Mouse (Mus musculus) liver, embryonic 12.5 days (tissue): ENCODE results near the gene Eef1akmt3. TPM values are rescaled to one million over a fixed set of nuclear protein-coding genes. Genes with fewer than 3 reads are reported as not detected.

Experiments
- ATAC-seq: fragments of 200-750 bp; cut with Nextera tagmentation; 2 replicates; pipeline ENCODE4 v1.8.0; 2017; ENCODE audit warnings: moderate number of reproducible peaks, mild to moderate bottlenecking, moderate library complexity
- H3K27ac ChIP-seq: fragments of 300-500 bp; sonication (generic); 2 replicates; pipeline ENCODE4 v1.5.1; 2016; ENCODE audit warnings: mild to moderate bottlenecking
- H3K27me3 ChIP-seq: fragments of 300-500 bp; sonication (generic); replicated peaks from 2 replicates; pipeline ENCODE4 v1.6.1; 2016; ENCODE audit warnings: mild to moderate bottlenecking, moderate library complexity
- H3K36me3 ChIP-seq: fragments of 300-500 bp; sonication (generic); 2 replicates; pipeline ENCODE4 v1.6.1; 2016; ENCODE audit warnings: mild to moderate bottlenecking, moderate library complexity
- H3K4me1 ChIP-seq: fragments of 300-500 bp; sonication (generic); 2 replicates; pipeline ENCODE4 v1.6.1; 2016
- H3K4me2 ChIP-seq: fragments of 300-500 bp; sonication (generic); 2 replicates; pipeline ENCODE4 v1.6.1; 2016; ENCODE audit warnings: mild to moderate bottlenecking, moderate library complexity
- H3K4me3 ChIP-seq: fragments of 300-500 bp; sonication (generic); 2 replicates; pipeline ENCODE4 v1.5.1; 2016; ENCODE audit warnings: mild to moderate bottlenecking, moderate library complexity
- H3K9ac ChIP-seq: fragments of 300-500 bp; sonication (generic); 2 replicates; pipeline ENCODE4 v1.6.1; 2016; ENCODE audit warnings: mild to moderate bottlenecking, moderate library complexity
- H3K9me3 ChIP-seq: fragments of 300-500 bp; sonication (generic); replicated peaks from 2 replicates; pipeline ENCODE4 v1.6.1; 2016; ENCODE audit warnings: mild to moderate bottlenecking, moderate library complexity
- WGBS: fragments of 180-500 bp; shearing (Covaris S2); methylation state at CpG from one replicate; pipeline ENCODE4 v1.1.7; 2016; ENCODE audit not compliant: insufficient replicate concordance; 5-methylcytosine and 5-hydroxymethylcytosine counted together
- microRNA counts: library from miRNA; unstranded; fragments of <30 nt; microRNA quantifications from one replicate; lab custom pipeline; 2017
- microRNA-seq: library from miRNA; unstranded; fragments of <30 nt; microRNA quantifications from one replicate; pipeline ENCODE4, GENCODE M21; 2017
- polyA plus RNA-seq: library from polyadenylated mRNA; unstranded; fragments of >200 nt; fragmentation: Nextera tagmentation; extraction: Ambion mirVana; gene quantifications from 2 replicates; pipeline ENCODE4 v1.2.1, GENCODE M21; 2016

Gene Eef1akmt3
- polyA plus RNA-seq, 1 experiment from 2014 or later, result 0.13 TPM

- Histone ChIP-seq H3K4me2 (0 out of 2 replicates have a peak overlapping the region, but pooled peaks have one; percentile 0), H3K9ac (no peak overlapping the region)
These were observed 54.8 kb downstream of the Eef1akmt3 start for GRCm38 (mm10) chr10:126986541-126986961.

GRCm38 (mm10) chr10:126985579-126985978, 55.7 kb downstream of the Eef1akmt3 start:
- H3K9ac ChIP-seq, result no peak overlapping the region
- H3K4me2 ChIP-seq, result no peak overlapping the region
- no peaks in the 10 kb centered on the region for H3K27me3 ChIP-seq
- peaks cover 19% of the 10 kb centered on the region; the same call in 1 of the 2 replicates for H3K36me3 ChIP-seq
- H3K9me3 ChIP-seq, result no peaks in the 10 kb centered on the region
- 84% methylated on average over 9 of the region's 9 CpGs for WGBS
- no peak for ATAC-seq
- no peak overlapping the region for H3K4me3 ChIP-seq
- no peak overlapping the region; the same call in 1 of the 2 replicates for H3K27ac ChIP-seq
- peaks cover 94% of the 10 kb centered on the region for H3K4me1 ChIP-seq

More at GRCm38 (mm10) chr10:126986541-126986961, 54.8 kb downstream of the Eef1akmt3 start:
- Histone ChIP-seq H3K9me3 (no peaks in the 10 kb centered on the region), H3K4me1 (peaks cover 90% of the 10 kb centered on the region), H3K36me3 (peaks cover 24% of the 10 kb centered on the region), H3K4me3 (no peak overlapping the region), H3K27me3 (no peaks in the 10 kb centered on the region), H3K27ac (peak overlapping the region; percentile 28; the same call in 1 of the 2 replicates)
- peak; percentile 7; the same call in 1 of the 2 replicates for ATAC-seq
- WGBS, result 72% methylated on average over 4 of the region's 4 CpGs

- no peak overlapping the region; the same call in 1 of the 2 replicates for H3K27ac ChIP-seq
- H3K4me3 ChIP-seq, result no peak overlapping the region
- H3K36me3 ChIP-seq, result peaks cover 19% of the 10 kb centered on the region; the same call in 1 of the 2 replicates
- no peak overlapping the region for H3K9ac ChIP-seq
- no peaks in the 10 kb centered on the region for H3K9me3 ChIP-seq
- ATAC-seq, result no peak
- H3K4me1 ChIP-seq, result peaks cover 94% of the 10 kb centered on the region
- no peaks in the 10 kb centered on the region for H3K27me3 ChIP-seq
- H3K4me2 ChIP-seq, result no peak overlapping the region
- WGBS, result 75% methylated on average over 4 of the region's 4 CpGs
These were observed 56.2 kb downstream of the Eef1akmt3 start for GRCm38 (mm10) chr10:126985127-126985526.

- H3K27ac ChIP-seq, result peak overlapping the region; percentile 18; the same call in 1 of the 2 replicates
- H3K36me3 ChIP-seq, result peaks cover 19% of the 10 kb centered on the region; the same call in 1 of the 2 replicates
- H3K9ac ChIP-seq, result no peak overlapping the region
- H3K9me3 ChIP-seq, result no peaks in the 10 kb centered on the region
- no peak overlapping the region for H3K4me3 ChIP-seq
- ATAC-seq, result no peak
- WGBS, result 68% methylated on average over 5 of the region's 5 CpGs
- no peak overlapping the region for H3K4me2 ChIP-seq
- H3K27me3 ChIP-seq, result no peaks in the 10 kb centered on the region
- H3K4me1 ChIP-seq, result peaks cover 93% of the 10 kb centered on the region
These were observed 56.9 kb downstream of the Eef1akmt3 start for GRCm38 (mm10) chr10:126984189-126985004.

- Histone ChIP-seq H3K4me3 (no peak overlapping the region), H3K9ac (0 out of 2 replicates have a peak overlapping the region, but pooled peaks have one; percentile 15), H3K27me3 (no peaks in the 10 kb centered on the region), H3K9me3 (no peaks in the 10 kb centered on the region), H3K27ac (peak overlapping the region; percentile 34; the same call in 1 of the 2 replicates), H3K4me1 (peaks cover 84% of the 10 kb centered on the region), H3K4me2 (peak overlapping the region; percentile 26; the same call in 1 of the 2 replicates), H3K36me3 (peaks cover 19% of the 10 kb centered on the region; the same call in 1 of the 2 replicates)
- ATAC-seq, result no peak
- 65% methylated on average over 14 of the region's 14 CpGs for WGBS
These were observed 58.1 kb downstream of the Eef1akmt3 start for GRCm38 (mm10) chr10:126983193-126983725.

GRCm38 (mm10) chr10:126981746-126982145, 59.6 kb downstream of the Eef1akmt3 start:
- Histone ChIP-seq H3K27ac (0 out of 2 replicates have a peak overlapping the region, but pooled peaks have one; percentile 25), H3K4me1 (peaks cover 76% of the 10 kb centered on the region), H3K27me3 (no peaks in the 10 kb centered on the region), H3K36me3 (peaks cover 19% of the 10 kb centered on the region; the same call in 1 of the 2 replicates), H3K4me3 (peak overlapping the region; percentile 99; the same call in 1 of the 2 replicates), H3K9me3 (no peaks in the 10 kb centered on the region), H3K4me2 (peak overlapping the region; percentile 97), H3K9ac (no peak overlapping the region)
- no peak for ATAC-seq
- 68% methylated on average over 3 of the region's 3 CpGs for whole genome bisulfite sequencing

MicroRNAs within 50 kb of the gene (microRNA counts, 519-probe panel; counts per million panel counts)
- 582 counts per million, percentile 70 among the panel's probes with 10 or more counts for microRNA mmu-miR-26a (lab: Ali Mortazavi, UCI)
- microRNA mmu-miR-546 (lab: Ali Mortazavi, UCI), result 582 counts per million, percentile 70 among the panel's probes with 10 or more counts

Small RNA genes within 50 kb of the gene (microRNA-seq; reads per million reads assigned to microRNA genes)
- gene Mir26a-2 (47.8 reads per million, percentile 41 among the genes with 10 or more reads in this experiment), gene Mir546 (not detected)

Other genes starting within 250 kb of the Eef1akmt3 start
- 13.9 and 14.4 TPM in 2 replicates for gene Atp23, start 140.2 kb downstream of the Eef1akmt3 start, polyA plus RNA-seq
- gene Ctdsp2, start 62.8 kb downstream of the Eef1akmt3 start, polyA plus RNA-seq, result 22.2 and 24.0 TPM in 2 replicates
- gene Avil, start 40.8 kb downstream of the Eef1akmt3 start, polyA plus RNA-seq, result 0.18 and 0.19 TPM in 2 replicates
- 72.3 and 75.5 TPM in 2 replicates for gene Tsfm, start 10.7 kb downstream of the Eef1akmt3 start, polyA plus RNA-seq
- gene Mettl1, start 99 bp downstream of the Eef1akmt3 start, polyA plus RNA-seq, result 33.6 and 35.6 TPM in 2 replicates
- gene Cyp27b1, start 6.7 kb upstream of the Eef1akmt3 start, polyA plus RNA-seq, result 0.05 and 0.10 TPM in 2 replicates
- gene March9, start 18.7 kb upstream of the Eef1akmt3 start, polyA plus RNA-seq, result 0.06 and 0.20 TPM in 2 replicates
- gene Cdk4, start 22.0 kb upstream of the Eef1akmt3 start, polyA plus RNA-seq, result 766 and 777 TPM in 2 replicates
- gene Tspan31, start 28.8 kb upstream of the Eef1akmt3 start, polyA plus RNA-seq, result 75.2 and 81.9 TPM in 2 replicates
- 0.92 and 1.6 TPM in 2 replicates for gene Agap2, start 33.8 kb upstream of the Eef1akmt3 start, polyA plus RNA-seq
- gene Os9, start 79.6 kb upstream of the Eef1akmt3 start, polyA plus RNA-seq, result 49.5 and 51.4 TPM in 2 replicates
- gene B4galnt1, start 123.7 kb upstream of the Eef1akmt3 start, polyA plus RNA-seq, result 12.6 TPM in 2 replicates
- gene Slc26a10, start 139.1 kb upstream of the Eef1akmt3 start, polyA plus RNA-seq, result 3.0 and 3.6 TPM in 2 replicates
- 14.3 and 17.4 TPM in 2 replicates for gene Arhgef25, start 148.6 kb upstream of the Eef1akmt3 start, polyA plus RNA-seq
- gene Dtx3, start 154.2 kb upstream of the Eef1akmt3 start, polyA plus RNA-seq, result 33.2 and 36.9 TPM in 2 replicates
- gene Pip4k2c, start 170.1 kb upstream of the Eef1akmt3 start, polyA plus RNA-seq, result 44.7 and 50.0 TPM in 2 replicates
- gene Kif5a, start 221.8 kb upstream of the Eef1akmt3 start, polyA plus RNA-seq, result 0.08 and 0.12 TPM in 2 replicates
- 95.5 and 96.1 TPM in 2 replicates for gene Dctn2, start 224.9 kb upstream of the Eef1akmt3 start, polyA plus RNA-seq
- 8.5 and 9.8 TPM in 2 replicates for gene Mbd6, start 247.5 kb upstream of the Eef1akmt3 start, polyA plus RNA-seq